Mouse (Mus musculus) activated CD4-positive, CD25-positive, alpha-beta regulatory T cell, adult 4 months (primary cell): ENCODE data around the gene Prmt8. TPM values are rescaled to one million over a fixed set of nuclear protein-coding genes. Genes with fewer than 3 reads are reported as not detected.

Experiments used
- ATAC-seq: one replicate; pipeline ENCODE4 v1.8.0; 2017
- polyA plus RNA-seq, 2 experiments: library from polyadenylated mRNA; unstranded; fragments of 100-300 nt; shearing (Covaris generic); gene quantifications; one replicate each; pipeline ENCODE4 v1.2.1; 2017

The Prmt8 gene
- polyA plus RNA-seq, result not detected

GRCm38 (mm10) chr6:127769275-127770156 is at the start of gene Prmt8:
Gene Prmt8, minus strand, starts transcription at chr6:127769472.
- ATAC-seq, result no peak

- no peak for ATAC-seq
Observed at GRCm38 (mm10) chr6:127803046-127803729, 33.9 kb upstream of the Prmt8 start.

DNA sequence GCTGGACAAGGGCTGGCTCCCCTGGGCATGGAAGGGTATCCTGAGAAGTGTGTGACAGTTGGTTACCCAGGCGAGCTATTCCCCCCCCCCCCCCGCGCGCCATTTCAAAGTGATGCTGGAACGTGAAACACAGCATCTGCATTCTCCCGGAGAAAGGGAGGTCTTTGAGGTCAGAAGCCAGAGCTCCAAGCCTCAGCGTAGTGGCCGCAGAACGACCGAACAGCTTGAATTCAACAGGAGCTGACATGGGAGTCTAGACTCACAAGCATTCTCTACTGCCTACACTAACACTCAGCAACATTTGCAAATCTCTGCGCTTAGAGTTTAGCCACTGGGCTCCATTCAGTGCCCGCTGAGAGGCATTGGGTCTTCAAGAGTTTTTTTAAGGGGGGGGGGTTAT is 32.9 kb upstream of the Prmt8 start:
- no peak for ATAC-seq

DNA sequence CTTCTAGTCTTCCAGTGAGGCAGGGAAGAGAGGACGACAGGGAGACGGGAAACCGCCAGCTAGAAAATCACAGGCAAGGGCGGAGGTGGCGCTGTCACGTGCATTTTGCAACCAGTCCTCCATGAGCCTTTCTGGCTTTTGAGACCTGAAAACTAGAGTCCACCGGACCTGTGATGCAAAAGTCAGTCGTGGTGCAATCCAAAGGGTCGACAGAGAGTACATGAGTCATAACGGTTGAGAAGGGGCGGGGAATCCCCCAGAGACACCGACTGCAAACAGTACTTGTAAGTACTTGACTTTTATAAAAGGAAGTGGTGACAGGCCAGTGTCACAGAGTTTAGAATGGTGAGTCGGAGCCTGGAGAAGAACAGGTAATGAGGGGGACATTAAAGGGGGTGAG is 20.8 kb upstream of the Prmt8 start:
- peak; percentile 84 for ATAC-seq

DNA sequence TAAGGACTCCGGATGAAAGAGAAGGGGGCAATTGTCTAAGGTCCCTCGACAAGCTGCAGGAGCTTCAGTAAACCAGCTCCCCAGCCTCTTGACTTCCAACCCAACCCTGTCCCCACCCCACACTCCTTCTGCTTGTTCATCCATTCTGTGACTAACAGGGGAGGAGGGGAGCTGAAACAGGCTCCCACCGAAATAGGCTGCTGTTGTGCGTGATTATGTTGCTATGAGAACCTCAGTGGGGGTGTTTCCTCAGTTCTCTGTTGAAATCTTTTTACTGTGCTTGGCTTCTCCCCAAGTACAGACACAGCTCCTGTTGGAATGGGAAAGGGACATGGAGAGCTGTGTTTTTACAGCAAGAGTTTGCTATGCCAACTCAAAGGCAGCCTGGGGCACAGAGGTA is 1.5 kb upstream of the Prmt8 start:
- no peak for ATAC-seq

GRCm38 (mm10) chr6:127768621-127769274 is 524 bp downstream of the Prmt8 start:
- ATAC-seq, result no peak

DNA sequence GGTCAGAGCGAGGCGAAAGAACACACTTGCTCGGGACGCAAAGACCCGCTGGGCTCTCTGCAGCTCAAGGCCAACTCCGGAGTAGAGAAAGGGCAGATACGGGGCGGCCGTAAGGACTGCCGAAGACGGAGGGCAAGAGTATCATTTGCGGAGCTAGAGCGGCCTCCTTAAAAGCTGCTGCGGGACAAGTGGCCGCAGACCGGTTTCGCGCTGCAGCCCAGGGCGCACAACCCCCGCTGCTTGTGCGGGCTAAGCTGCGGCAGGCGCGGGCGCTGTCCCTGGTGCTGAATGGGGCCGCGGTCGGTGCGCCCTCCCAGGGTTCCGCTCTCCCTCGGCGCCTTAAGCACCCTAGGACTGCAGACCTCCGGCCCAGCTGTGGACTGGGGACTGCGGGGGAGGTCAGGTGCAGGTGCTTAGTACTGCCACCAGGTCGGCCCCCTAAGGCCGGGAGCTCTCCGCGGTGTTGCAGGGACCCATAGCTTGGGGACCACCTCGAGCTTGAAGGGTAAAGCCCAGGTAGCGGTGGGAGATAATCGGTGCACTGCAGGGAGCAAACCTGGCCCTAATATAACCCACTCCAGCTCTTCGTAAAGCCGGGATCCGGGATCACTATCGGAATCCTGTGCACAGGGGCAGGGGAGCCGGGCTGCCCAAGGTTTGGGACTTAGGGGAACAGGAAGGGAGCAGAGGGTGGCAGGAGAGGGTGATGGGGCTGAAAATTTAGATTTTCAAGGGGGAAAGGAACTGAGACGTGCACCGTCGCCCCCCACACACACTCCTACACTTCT is 1.4 kb downstream of the Prmt8 start:
- no peak for ATAC-seq

DNA sequence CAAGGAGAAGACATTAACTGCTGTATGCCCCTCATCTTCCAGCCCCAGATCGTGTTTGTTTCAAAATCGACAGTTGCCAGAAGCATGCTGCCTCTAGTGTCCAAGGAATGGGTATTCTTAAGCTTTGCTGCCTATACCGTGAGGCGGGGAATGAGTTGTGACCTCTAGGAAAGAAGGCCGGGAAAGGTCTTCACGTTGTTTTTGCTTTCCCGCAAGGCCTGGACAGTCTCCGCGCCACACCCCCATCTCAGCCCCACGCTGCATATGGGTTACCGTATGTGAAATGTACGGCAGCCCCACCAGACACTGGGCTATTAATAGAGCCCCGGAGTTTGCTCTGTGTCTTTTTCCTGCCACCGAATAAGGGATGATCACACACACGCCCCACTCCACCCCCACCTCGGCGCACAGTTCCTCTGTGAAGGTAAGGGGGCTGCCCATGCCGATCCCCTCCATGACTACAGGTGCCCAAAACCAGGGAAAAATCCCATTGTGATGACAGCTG is 2.0 kb downstream of the Prmt8 start:
- ATAC-seq, result no peak

DNA sequence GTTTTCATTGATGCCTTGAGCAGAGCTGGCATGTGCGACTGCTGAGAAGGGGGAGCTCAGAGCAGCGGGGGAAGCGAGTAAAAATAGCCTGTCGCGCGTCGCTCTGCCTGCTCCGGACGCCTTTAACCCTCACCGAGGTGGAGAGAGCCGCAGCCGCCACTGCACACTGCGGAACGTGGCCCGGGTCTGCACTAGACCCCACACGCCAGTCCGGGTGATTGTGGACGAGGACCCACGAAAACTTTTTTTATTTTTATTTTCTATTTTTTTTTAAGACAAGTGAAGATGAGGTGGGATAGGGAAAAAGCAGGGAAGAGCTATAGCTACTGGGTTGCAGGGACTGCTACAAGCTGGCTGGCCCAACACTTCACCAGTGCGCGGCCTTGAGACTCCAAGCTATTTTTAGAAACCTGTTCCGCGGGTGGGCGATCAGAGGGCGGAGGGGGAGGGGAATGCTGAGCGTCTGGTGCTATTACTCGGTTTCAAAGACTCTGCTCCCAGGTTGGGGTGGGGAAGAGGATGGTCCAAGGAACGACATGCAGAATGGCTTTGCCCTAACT is 2.6 kb downstream of the Prmt8 start:
- no peak for ATAC-seq

DNA sequence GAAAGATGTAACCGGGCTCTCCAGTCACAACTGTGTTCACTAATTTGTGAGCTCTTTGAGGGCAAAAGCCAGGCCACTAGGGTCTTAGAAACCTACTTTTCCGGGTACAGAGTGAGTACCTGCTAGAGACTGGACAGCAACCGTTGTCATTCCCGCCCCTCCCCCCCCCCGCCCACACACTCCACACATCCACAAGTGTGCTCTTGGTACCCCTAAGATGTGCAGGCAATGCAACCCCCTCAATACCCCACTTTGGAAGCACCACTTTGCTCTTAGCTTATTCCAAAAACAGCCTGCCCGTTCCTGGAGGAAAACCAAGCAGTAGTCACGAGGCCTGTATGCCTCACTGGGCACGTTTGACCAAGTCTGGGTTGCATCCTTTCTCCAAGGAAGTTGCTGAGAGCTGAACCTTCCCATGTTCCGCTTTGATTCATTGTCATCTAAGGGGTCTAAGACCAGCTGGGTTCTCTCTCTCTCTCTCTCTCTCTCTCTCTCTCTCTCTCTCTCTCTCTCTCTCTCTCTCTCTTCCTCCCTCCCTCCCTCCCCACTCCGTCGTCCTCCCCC is 3.1 kb downstream of the Prmt8 start:
- no peak for ATAC-seq

GRCm38 (mm10) chr6:127765573-127765972 is 3.7 kb downstream of the Prmt8 start:
- no peak for ATAC-seq

DNA sequence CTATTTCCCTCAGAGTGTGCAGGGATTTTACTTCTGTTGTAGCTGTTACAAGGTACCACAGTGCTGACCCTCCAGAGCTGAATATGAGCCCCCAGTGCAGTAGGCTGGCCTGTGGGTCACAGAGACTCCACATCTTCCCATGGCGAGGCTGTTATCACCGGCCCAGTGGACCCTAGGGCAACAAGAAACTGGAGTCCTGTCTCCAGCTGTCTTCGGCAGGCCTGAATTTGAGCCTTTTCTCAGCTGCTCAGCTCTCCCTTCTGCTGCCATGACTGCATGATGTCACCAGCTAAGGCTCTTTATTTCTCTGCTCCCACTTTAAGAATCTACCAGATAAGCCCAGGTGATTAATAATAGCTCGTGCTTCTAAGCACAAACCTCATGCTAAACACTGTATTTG is 11.0 kb downstream of the Prmt8 start:
- no peak for ATAC-seq

GRCm38 (mm10) chr6:127757667-127758167 is 11.6 kb downstream of the Prmt8 start:
- no peak for ATAC-seq

- ATAC-seq, result no peak
Observed at GRCm38 (mm10) chr6:127756856-127757255, 12.4 kb downstream of the Prmt8 start.

- ATAC-seq, result no peak
Observed at GRCm38 (mm10) chr6:127753228-127753627, 16.0 kb downstream of the Prmt8 start.

- ATAC-seq, result no peak
Observed at GRCm38 (mm10) chr6:127752681-127753080, 16.6 kb downstream of the Prmt8 start.

GRCm38 (mm10) chr6:127751499-127751898 is 17.8 kb downstream of the Prmt8 start:
- no peak for ATAC-seq

DNA sequence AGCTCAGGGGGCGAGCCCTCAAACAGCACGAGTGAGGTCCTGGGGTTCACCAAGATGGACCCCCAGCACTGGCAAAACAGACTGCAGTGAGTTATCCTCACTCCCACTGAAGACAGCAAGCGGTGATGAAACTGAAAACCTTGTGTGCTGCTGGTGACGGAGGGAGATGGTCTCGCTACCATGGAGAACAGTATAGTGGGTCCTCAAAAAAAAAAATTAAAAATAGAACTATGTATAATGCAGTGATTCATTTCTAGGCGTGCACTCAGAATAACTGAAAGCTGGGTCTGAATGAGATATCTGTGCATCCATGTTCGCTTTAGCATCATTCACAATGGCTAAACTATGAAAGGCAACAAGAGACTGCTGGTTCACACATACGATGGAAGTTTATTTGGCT is 20.5 kb downstream of the Prmt8 start:
- no peak for ATAC-seq

DNA sequence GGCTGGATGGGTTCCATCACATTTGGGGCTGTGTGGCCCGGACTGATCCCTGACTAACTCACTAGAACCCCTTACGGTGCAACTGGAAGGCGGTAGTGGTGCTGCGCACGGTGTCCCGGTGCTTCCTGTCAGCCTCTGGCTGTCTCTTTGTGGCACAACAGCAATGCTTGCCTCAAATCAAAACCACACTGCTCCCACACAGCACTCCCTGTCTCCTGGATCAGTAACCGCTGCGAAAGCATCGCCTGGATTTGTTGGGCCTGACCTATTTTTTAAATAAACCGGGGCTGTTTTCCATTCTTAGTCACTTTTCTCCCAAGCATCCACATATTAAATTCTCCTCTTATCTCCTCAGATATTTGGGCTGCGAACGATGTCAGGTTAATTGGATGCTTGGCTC is 27.0 kb downstream of the Prmt8 start:
- no peak for ATAC-seq

- no peak for ATAC-seq
Observed at GRCm38 (mm10) chr6:127741162-127741561, 28.1 kb downstream of the Prmt8 start.

- ATAC-seq, result no peak
Observed at GRCm38 (mm10) chr6:127740711-127741110, 28.6 kb downstream of the Prmt8 start.

DNA sequence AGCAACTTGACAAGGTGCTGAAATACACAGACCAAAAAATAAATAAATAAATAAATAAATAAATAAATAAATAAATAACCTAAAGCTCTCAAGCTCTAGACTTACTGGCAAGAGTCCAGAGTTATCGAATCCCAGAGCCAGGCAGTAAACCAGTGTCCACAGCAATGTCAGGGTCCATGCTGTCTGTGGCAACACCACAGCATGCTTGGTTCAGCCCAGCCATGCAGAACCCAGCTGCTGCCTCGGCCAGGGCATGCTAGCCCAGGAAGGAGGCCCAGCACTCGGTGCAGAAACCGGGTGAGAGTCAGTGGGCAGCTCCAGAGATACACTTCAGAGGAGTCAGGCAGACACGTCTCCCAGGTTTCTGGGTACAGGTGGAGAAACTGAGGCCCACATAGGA is 29.4 kb downstream of the Prmt8 start:
- ATAC-seq, result no peak
